Mouse (Mus musculus) bone marrow macrophage, adult 2 months (primary cell): Measurements from ENCODE around the gene Gm28042.

Experiments used
- CTCF ChIP-seq: IDR thresholded peaks from 2 replicates; pipeline ENCODE4 v1.5.1; 2012; ENCODE audit warnings: low read depth, mild to moderate bottlenecking, low read length, moderate library complexity
- POLR2A ChIP-seq: IDR thresholded peaks from 2 replicates; pipeline ENCODE4 v1.6.1; 2012; ENCODE audit warnings: mild to moderate bottlenecking, low read depth, low read length, borderline replicate concordance

- TF ChIP-seq CTCF (no peak), POLR2A (no peak)
Measured at GRCm38 (mm10) chr2:119988952-119989351, 38.3 kb upstream of the Gm28042 start.
